Mouse (Mus musculus): ENCODE measurements at regions not wholly inside any gene's neighbourhood (a gene's known extent, or its start where the extent isn't known, plus 50 kb on each side); places are given as distances from the start of the nearest gene placed in this dataset.

DNA sequence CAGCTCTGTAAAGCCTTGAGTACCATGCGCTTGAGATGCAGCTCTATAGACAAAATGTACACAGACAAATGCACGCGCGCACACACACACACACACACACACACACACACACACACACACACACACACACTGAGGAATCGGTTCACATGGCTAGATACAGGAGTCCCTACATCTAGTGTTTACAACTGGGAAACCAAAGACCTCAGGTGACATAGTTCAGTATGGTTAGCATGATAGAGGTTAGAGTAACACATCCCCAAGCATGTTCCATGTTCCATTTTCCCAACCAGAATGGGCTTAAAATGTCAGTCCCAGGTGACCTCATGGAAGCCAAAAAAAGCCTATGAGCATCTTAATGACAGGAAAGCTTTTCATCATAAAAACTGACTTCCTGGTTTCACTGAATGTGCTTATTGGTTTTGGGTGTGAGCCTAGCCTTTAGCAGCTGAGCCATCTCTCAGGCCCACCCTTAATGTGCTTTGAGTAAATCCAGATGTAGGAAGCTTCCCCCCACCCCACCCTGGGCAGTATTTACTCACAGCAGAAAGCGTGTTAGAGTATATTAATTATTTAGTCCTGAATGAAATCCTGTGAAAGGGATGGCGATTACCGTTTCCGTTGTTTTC is 86.0 kb upstream of the Gbe1 start:
- TF ChIP-seq CTCF (conservative IDR thresholded peaks at IDR 0.05; ENCODE audit: insufficient read depth, insufficient read length, low read depth, low read length): no peak
- no peak for TF ChIP-seq POLR2A (IDR thresholded peaks at IDR 0.05; ENCODE audit: low read depth, low read length)
